Mouse (Mus musculus): ENCODE data around the gene Neurl1a. TPM values are rescaled to one million over a fixed set of nuclear protein-coding genes. Genes with fewer than 3 reads are reported as not detected.

Neurl1a gene
- polyA plus RNA-seq, 2 experiments from 2014 or later: 0.20 to 0.47 TPM

DNA sequence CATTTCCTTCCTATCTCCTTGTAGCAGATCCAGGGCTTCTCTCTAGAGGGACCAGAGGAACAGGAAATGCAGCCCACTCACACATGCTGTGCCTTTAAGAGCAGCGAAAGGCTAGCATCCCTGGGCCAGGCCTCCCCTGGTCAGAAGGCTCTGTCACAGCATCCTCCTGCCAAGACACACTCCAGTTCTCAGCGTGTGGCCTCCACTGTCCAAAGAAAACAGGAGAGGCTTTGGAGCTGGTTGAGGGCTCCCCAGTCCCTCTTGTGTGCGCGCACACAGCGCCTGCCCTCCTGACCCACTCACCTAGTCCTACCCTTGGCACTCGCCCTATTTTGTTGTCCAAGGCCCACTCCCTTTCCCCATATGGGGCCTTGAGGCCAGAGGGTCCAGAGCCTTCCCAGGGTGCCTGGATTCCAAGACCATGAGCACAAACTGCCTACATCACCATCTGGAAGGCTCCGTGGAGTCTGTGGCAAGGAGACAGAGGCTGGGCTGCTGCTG lies 113.9 kb downstream of the Neurl1a start:
- no peak for ATAC-seq

DNA sequence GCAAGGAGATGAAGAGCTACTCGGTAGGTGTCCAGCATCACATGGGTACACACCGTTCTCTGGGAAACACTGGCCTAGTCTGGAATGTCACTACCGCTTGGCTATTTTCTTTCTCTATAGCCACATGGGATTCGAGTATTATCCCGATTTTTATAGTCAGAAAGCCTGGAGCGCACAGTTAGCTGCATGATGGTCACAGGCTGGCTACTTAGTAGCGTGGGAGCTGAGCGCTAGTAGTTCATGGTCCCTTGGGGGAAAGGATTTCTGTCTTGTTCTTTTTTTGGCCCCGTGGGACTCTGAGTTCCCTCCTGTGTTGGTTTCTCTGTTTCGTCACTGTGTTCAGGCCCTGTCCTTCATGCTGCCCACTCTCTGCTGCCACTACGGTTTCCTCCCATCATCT lies 119.5 kb downstream of the Neurl1a start:
- ATAC-seq: no peak

- no peak for ATAC-seq
These were observed 122.9 kb downstream of the Neurl1a start for GRCm38 (mm10) chr19:47301303-47302190.

- ATAC-seq: no peak
These were observed 123.7 kb downstream of the Neurl1a start for GRCm38 (mm10) chr19:47302191-47302852.

DNA sequence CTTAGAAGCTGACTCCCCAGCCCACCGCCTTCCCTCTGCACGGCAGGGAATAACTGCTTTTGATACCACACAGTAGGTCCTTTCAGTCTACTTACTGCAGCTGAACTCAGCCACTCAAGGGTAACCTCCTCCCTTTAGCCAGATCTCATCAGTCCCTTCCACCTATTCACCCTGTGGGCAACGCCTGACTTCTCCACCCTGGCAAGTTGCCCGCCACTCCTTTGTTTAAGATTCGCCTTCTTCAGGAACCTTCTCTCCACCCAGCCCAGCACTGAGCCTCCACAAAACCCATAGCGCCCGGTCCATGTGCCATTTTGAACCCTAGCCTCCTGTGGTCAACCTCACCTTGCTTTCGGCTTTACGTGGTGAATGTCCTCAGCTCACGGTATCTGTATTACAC lies 124.5 kb downstream of the Neurl1a start:
- ATAC-seq: no peak

DNA sequence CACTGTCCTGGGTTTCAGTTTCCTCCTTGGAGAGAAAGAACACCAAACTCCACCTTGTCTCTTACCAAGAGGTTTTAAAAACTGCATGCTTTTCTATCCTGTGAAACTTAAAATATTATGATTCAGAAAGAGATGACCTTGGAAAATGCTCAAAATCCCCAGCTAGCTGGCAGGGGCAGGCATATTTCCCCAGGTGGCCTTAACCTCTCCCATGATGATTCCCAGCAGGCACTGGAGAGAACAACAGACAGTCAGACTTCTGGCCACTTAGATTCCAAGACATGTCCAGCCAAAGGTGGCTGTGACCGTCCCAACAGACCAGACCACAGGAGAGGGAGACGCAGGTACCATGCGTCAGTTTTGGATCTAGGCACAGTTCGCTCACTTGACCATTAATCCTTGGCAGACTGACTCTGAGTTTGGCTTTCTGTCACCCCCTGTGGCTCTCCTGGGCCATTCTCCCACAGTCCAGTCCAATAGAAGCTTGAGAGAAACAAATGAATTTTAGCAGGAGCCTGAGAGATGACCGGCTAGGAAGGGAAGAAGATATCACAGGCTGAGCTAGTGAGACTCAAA lies 125.6 kb downstream of the Neurl1a start:
- ATAC-seq: no peak

- ATAC-seq: no peak
These were observed 126.8 kb downstream of the Neurl1a start for GRCm38 (mm10) chr19:47305401-47305800.

- ATAC-seq: no peak
These were observed 127.7 kb downstream of the Neurl1a start for GRCm38 (mm10) chr19:47306128-47306916.

DNA sequence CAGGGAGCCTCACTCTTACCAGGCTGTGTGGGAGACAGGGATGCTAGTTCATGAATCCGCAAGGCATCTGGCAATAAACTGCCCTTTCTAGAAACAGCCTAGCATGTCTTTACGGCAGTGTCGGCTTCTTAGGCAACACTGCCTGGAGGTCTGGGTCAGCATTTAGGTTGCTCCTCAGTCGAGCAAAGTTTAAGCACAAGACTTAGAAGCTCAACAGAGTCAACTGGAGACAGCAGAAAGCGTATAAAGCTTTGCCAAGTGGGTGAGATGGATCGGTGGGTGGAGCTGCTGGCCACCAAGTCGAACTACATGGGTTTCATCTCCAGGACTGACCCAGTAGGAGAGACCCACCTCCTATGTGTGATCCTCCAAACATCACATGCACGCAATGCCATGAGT lies 128.3 kb downstream of the Neurl1a start:
- no peak for ATAC-seq

Other genes starting within 250 kb of the Neurl1a start
- not detected for gene Ina, start 164.1 kb upstream of the Neurl1a start, polyA plus RNA-seq (2017; shearing (Covaris generic))
- gene Nt5c2, start 163.7 kb upstream of the Neurl1a start, polyA plus RNA-seq (2017; shearing (Covaris generic)): 10 to 100 TPM; 38.0 to 42.2 TPM
- gene Pcgf6, start 127.9 kb upstream of the Neurl1a start, polyA plus RNA-seq (2017; shearing (Covaris generic)): 1 to 10 TPM; 7.4 to 8.9 TPM
- gene Taf5, start 111.1 kb upstream of the Neurl1a start, polyA plus RNA-seq (2017; shearing (Covaris generic)): 1 to 10 TPM; 2.0 to 2.8 TPM
- gene Usmg5, start 88.2 kb upstream of the Neurl1a start, polyA plus RNA-seq (2017; shearing (Covaris generic)): 100 to 1,000 TPM; 175 to 307 TPM
- gene Pdcd11, start 88.1 kb upstream of the Neurl1a start, polyA plus RNA-seq (2017; shearing (Covaris generic)): 1 to 10 TPM; 7.9 to 9.4 TPM
- 10 to 100 TPM; 13.0 to 27.1 TPM for gene Calhm2, start 40.5 kb upstream of the Neurl1a start, polyA plus RNA-seq (2017; shearing (Covaris generic))
- not detected for gene Calhm1, start 34.6 kb upstream of the Neurl1a start, polyA plus RNA-seq (2017; shearing (Covaris generic))
- not detected for gene Calhm3, start 21.1 kb upstream of the Neurl1a start, polyA plus RNA-seq (2017; shearing (Covaris generic))